Mouse (Mus musculus) left cerebral cortex, postnatal 14 days (tissue): ENCODE measurements around the gene Meaf6. TPM values are rescaled to one million over a fixed set of nuclear protein-coding genes. Genes with fewer than 3 reads are reported as not detected.

Experiments
- DNase-seq, 2 experiments: peaks; one replicate each; pipeline ENCODE4 v3.0.0; 2021 to 2022; ENCODE audit warnings: low spot score in 2 of 2, mixed read lengths in 1 of 2
- intact Hi-C: fragments of 180-260 bp; cut with DNase I; formaldehyde crosslinking; loops from one replicate; pipeline ENCODE4 v1.15.1; 2025
- total RNA-seq, 2 experiments: library from RNA; stranded (reverse); gene quantifications; 2 replicates each; pipeline ENCODE4 v1.2.3; 2021

The Meaf6 gene
- total RNA-seq, 2 experiments from 2014 or later, result 125 to 144 TPM

DNA sequence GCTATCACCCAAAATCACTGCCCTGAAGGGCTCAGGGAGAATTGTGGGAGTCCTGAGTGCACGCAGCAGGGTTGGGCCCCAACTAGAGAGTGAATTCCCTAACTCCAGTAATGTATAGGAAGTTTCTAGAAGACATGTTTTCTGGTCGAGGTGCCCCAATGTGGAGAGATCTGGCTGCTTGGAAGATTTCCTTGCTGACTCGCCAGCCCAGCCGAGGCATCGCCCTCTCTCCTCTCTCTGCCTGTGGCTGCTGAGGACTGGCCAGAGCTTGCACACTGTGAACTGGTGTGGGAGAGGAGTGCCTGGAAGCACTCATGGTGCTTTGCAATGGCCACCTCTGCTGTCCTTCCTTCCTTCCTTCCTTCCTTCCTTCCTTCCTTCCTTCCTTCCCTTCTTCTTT is 49.7 kb downstream of the Meaf6 start:
- DNase-seq, result no peak
- intact Hi-C loops, result no loop called here

DNA sequence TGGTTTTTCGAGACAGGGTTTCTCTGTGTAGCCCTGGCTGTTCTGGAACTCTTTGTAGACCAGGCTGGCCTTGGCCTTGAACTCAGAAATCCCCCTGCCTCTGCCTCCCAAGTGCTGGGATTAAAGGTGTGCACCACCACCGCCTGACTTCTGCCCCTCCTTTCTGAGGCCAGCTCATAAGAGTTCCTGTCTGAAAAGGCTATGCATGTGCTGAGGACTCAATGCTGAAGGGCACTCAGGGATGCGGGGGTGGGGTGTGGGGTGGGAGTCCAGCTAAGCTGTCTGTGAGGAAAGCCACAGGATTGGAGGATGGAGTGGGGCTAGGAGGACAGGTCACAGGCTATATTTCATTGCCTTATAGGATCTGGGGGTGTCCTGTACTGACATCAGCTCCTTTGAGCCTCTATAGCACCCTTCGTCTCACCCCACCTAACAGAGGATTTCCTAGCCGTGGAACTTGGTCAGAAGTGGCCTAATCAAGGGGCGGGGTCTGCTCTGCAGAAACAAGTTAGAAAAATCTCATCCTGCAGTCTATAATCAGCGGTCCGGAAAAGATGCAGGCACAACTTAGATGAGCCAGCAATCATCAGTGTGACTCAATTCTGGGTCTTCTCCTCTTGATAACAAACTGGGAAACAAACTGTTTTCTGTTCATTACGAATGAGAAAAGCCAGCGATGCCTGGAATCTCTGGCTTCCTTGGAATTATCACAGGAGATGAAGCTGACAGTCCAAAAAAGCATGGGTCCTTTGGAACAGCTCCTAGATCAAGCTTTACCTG is 50.3 kb downstream of the Meaf6 start:
- intact Hi-C loops, result no loop called here
- no peak for DNase-seq

DNA sequence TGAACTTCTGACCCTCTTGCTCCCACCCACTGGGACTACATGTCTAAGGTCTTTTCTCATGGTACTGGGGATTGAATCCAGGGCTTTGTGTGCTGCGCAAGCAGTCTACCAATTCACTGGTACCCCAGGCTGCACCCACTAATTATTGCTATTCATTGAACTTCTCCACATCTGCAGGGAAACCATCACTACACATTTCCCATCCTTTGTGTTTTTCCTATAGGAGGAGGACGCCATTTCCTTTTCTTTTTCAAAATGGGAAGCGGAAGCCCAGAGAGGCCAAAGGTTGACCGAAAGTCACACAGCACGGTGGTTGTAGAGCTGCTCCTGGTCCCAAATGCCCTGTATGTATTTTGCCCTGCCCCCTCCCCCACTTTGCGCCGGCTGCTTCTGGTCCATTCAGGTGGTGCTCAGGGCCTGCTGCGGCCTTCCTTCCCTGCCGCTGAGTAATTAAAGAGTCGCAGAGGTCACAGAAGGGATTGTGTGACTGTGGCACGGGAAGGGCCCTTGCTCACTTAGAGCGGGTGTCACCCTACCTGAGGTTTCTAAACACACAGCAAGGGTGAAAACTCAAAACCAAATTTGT is 51.5 kb downstream of the Meaf6 start:
- DNase-seq, result no peak
- intact Hi-C loops, result no loop called here

DNA sequence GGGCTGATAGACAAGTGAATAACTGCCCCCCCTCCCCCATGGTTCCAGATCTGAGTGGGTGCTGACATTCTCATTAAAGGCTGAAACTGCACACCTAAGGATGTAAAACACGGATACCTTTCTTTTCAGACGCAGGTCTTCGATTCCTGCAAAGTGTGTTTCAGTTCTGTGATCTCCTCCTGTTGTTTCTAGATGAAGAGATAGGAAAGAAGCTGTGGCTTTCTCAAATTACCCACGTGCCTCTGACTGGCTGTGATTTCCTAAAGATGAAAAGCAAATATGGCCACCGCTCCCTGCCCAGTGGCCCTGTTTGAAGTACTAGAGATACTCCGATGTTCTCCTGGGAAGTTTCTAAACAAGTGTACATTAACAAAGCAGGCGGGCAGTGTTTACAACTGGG is 53.4 kb downstream of the Meaf6 start:
- no peak for DNase-seq
- intact Hi-C loops, result no loop called here

DNA sequence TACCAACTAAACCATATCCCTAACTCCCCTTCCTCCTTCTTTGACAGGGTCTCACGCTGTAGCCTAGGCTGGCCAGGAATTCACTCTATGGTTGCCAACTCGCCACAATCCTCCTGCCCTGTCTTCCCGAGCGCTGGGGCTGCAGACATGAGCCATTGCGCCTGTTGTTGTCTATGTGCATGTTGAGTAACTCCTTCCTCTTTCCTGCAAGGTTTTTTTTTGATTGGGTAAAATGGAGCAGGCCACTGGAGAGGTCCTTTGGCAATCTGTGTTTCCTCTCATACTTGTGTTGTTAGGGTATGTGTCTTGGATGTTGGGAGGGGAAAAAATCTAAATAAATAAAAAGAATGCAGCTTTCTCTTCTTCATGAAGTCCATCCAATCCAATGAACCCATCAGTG is 59.3 kb downstream of the Meaf6 start:
- intact Hi-C loops, result no loop called here
- no peak for DNase-seq

DNA sequence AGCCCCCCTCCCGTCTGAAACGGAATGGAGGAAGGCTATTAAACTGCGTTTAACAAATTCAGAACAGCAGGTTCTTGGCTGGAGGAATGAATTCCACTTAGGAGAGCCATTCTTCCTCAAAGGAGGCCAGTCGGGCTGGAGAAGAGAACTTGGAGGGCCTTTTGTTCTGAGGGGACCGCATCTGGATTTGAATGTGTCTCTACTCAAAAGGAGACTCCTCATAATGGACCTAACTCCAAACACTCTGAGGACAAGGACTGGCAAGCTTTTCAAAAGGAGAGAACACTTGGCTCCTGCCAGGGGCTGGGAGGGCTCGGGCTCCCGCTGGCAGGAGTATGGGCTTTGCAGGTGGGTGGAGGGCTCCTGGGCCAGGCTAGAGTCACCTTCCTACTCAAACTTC is 59.7 kb downstream of the Meaf6 start:
- DNase-seq, result no peak
- intact Hi-C loops, result no loop called here

DNA sequence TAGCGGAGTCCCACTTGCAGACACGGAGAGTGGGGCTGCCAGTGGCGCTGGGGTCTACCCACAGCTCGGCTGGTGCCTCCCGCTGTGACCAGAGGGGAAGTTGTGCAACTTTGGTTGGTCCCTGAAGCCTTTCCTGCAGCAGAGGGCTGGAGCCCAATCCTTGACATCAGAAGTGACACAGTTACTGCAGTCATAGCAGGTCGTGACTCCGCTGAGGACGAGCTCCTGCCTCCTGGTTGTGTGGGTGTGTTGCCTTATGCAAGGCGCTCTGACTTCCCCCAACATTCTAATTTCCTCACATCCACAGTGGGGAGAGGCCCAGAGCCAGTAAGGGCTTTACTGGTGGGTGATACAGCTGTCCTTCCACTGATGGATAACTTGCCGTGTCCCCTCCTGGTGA is 60.3 kb downstream of the Meaf6 start:
- intact Hi-C loops, result no loop called here

DNA sequence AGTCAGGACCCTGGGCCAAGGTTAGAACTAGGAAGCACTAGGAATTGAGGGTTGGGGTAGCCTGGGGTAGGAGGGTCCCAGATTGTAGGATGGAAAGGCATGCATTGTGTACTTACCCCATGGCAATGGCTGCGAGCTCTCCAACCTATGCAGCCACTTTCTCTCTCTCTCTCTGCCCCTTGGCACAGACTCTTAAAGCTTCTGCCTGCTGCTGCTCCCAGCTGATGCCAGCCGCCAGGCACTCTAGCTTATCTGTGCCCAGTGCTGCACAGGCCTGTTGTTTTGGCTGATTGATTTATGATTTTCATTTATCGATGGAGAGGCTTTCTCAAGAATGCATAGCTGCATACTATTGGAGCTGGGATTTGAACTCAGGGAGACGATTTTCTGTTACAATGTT is 63.0 kb downstream of the Meaf6 start:
- DNase-seq, result no peak
- intact Hi-C loops, result no loop called here

More for the DNA sequence above, 60.3 kb downstream of the Meaf6 start:
- DNase-seq, result peak in 1 of 2 experiments; percentile 53

DNA sequence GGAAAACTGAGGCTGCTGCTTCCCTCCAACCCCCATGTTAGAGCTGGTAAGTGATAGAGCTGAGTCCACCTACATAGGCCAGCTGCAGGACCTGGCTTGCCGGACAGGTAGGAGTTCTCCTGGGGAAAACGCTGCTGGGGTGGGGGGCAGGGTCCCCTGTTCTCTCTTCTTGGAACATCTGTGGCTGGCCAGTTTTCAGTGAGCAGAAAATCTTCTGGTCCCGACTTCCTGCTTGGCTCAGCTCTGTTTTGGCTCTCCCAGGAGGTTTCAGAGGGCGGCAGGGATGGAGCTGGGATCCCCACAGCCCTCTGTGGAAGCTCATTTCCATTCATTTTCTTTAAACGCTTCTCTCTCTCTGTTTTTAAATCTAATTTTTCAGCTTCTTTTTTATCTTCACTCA is 64.5 kb downstream of the Meaf6 start:
- intact Hi-C loops, result no loop called here

DNA sequence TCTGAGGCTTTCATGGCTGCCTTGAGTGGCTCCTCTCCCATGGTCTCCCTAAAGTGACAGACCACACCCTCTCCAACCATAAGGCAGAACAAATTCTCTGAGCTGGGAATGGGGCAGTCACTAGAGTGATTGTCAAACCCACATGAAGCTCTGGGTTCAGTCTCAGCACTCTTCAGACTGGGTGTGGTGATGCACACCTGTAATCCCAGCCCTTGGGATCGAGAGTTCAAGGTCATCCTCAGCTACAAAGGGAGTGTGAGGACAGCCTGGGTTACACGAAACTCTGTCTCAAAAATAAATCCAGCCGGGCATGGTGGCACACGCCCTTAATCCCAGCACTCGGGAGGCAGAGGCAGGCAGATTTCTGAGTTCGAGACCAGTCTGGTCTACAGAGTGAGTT is 67.5 kb downstream of the Meaf6 start:
- intact Hi-C loops, result no loop called here
- no peak for DNase-seq

More for the DNA sequence above, 64.5 kb downstream of the Meaf6 start:
- no peak for DNase-seq

DNA sequence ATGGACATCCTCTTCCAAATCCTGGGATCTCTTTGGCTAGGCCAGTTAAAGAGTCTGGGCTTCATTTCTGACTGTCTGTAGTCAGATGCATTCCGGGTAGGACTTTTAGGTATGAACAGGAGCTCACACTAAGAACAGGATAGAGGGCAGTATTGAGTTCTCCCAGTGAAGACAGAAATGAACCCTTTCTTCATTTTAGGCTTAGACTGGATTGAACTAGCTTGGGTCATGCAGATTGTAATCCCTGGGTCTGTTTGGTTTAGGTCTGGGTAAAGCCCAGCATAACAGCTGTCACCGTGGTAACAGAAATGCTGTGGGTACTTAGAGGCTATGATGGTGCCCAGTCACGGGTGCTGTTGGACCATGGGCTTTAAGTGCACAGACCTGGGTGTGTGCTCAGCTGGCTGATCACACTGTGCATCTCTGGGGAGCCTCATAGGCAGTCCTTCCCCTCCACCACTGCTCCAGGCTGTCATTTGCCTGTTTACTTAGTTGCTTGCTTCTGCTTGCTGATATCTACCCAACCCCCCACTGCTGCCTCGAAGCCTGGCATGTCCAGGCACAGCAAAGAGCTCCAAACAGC is 68.8 kb downstream of the Meaf6 start:
- intact Hi-C loops, result no loop called here
- no peak for DNase-seq

DNA sequence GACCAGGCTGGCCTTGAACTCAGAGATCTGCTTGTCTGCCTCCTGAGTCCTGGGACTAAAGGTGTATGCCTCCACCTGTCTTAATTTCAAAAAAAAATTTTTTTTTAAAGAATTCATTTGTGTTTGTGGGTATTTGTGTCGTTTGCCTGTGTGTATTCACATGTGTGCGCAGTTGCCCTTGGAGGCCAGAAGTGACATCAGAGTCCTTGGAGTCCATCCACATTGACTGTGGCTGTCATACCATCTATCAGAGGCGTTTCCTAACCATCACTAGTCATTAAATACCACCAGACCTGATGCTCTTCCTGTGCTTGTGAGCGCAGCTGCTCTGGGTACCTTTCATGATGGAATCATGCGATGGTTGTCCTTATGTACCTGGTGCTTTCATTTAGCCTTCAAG is 70.7 kb downstream of the Meaf6 start:
- intact Hi-C loops, result no loop called here
- no peak for DNase-seq

DNA sequence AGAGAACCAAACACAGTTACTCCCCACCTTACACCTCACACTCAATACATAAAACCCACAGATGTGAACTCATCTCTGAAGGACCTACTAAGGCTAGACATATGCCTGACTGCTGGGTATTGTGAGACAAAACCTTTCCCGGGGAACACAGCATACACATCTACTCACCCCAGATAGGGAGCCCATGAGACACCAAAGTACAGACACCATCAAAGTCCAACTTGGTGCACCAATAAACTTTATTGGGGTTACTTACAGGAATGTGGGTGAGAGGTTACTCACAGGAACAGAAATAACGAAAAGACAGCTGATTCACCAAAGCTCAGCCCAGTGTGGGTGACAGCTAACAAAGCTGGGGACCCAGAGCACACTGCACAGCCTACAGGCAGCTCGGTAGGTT is 72.4 kb downstream of the Meaf6 start:
- no peak for DNase-seq
- intact Hi-C loops, result no loop called here

DNA sequence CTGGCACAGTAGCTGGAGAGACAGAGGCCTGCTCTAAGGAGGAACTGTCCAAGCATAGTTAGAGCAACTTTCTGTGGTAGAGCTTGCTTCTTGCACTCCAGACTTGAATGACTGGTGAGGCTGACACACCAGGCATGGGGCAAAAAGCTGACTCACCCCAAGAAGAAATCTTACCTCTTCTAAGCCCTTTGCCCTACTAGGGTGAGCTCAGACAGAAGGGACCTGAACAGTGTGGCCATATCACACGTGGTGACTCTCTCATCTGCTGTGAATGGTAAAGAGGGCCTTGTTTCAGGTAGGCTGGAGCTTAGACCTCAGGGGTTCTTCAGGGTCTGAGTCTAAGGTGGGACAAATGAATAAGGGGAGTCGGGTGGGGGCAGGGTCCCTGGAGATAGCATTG is 73.1 kb downstream of the Meaf6 start:
- no peak for DNase-seq
- intact Hi-C loops, result no loop called here

DNA sequence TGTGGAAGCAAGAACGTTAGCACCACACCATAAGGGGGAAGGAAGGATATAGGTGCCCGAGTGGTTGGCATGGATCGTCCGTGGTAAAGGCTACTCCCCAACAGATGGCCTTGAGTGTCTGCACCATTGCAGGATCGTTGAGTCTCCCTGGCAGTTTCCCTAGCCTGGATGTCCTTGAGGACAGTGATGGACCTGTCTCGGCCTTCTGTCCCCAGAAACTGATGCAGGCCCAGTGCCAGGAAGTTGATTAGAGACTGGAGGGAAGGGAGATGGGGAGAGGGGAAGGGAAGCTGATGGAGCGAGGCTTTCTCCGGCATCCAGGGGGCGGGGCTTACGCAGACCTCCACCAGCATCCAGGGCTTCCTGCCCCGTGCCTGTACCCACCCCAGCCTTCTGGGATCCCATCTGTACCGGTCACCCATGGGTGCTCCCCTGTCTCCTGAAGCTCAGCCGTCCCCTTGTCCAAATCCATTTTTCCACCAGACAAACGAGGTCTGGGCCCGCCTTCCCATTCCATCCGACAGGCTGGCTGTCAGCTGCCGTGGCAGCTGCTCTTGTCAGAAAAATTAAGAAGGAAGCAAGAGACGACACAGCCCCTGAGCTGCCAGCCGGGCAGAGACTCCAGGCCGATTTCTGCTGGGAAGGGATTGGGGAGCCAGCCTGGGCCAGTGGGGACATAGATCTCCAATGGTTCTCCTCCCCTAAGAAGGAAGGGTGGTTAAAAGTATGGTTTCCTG is 73.8 kb downstream of the Meaf6 start:
- no peak for DNase-seq
- intact Hi-C loops, result no loop called here

DNA sequence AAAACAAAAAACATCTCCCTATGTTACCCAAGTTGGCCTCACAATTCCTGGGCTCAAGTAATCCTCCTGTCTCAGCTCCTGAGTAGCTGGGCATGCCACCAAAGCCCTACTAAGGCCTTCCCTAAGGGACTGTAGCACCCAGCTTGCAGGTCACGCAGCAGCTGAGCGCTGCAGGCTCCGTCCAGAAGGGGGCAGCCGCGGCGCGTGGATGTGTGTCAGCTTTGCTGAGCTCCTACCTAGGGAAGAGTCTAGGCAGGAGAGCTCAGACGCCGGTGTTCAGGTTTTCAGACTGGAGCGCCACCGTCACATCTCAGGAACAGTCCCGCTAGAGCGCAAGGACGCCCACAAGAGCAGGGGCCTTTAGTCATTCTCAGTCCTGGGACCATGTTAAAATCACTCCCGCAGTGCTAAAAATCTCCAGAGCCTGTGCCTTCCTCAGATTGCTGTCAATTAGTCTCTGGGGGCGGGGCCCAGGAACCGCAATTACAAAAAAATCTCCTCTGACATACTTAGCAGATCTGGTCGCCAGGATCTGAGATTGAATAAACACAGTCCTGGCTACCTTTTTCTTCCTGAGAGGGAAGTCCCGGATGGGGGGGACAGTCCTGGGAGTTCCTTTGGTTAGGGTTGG is 75.5 kb downstream of the Meaf6 start:
- intact Hi-C loops, result loop anchor here (5.0 kb wide), 1 partner anchor 782 kb away; no protein-coding TSS in a partner anchor
- peak; percentile 92 to 94 for DNase-seq

DNA sequence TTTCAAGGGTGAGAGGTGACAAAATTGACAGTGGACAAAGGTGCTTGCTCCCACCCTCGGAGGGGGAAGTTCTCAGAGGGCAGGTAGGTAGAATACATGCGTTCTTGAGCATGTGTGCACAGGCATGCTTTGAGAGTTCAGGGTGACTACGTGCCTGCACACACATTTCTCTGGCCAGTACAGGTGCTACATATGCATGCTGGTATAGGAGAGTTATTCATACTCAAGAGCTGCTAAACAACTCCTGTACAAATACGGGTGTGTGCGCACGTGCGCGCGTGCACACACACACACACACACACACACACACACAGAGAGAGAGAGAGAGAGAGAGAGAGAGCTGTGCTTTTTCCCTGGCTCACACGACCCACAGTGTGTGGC is 76.0 kb downstream of the Meaf6 start:
- no peak for DNase-seq
- intact Hi-C loops, result loop anchor here (5.0 kb wide), 1 partner anchor 781 kb away; no protein-coding TSS in a partner anchor

DNA sequence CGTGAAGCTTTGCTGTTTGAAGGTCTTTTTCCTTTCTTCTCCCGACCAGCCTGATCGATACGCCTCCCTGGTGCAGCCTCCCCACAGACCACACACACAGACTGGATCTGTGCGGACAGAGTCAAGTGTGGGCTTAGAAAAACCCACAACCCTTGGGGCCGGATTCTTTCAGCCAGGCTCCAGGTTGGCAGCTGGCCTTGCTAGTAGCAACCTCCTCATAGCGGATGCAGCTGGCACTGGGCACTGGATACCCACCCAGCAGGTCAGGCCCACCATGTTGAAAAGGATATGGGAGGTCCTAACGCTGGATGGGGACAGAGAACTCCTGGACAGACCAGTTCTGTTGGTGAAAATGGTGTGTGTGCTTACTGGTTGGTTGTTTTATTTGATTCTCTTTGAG is 76.5 kb downstream of the Meaf6 start:
- intact Hi-C loops, result loop anchor here (5.0 kb wide), 1 partner anchor 781 kb away; no protein-coding TSS in a partner anchor
- no peak for DNase-seq

DNA sequence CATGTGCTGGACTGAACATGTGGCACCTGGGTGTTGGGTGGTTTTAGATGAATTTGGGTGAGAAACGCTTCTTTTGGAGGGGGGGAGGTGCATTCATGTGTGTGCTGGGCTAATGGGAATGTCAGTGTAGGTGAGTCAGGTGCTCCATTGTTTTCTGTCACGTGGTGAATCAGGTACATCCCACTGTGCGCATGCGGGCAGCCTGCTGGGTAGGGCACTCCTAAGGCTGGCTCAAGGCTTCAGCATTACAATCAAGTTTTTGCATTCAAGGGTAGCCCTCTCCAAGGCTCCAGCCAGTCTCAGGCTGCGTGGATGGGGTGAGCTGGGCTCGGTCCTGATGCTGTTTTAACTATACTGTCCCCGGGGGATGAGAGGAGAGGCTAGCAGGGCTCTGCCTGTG is 77.8 kb downstream of the Meaf6 start:
- intact Hi-C loops, result loop anchor here (5.0 kb wide), 1 partner anchor 780 kb away; no protein-coding TSS in a partner anchor

More for the DNA sequence above, 77.8 kb downstream of the Meaf6 start:
- no peak for DNase-seq
